Comparison of ENCODE assay signal across 22 mouse cellular contexts in the genomic region with DNA sequence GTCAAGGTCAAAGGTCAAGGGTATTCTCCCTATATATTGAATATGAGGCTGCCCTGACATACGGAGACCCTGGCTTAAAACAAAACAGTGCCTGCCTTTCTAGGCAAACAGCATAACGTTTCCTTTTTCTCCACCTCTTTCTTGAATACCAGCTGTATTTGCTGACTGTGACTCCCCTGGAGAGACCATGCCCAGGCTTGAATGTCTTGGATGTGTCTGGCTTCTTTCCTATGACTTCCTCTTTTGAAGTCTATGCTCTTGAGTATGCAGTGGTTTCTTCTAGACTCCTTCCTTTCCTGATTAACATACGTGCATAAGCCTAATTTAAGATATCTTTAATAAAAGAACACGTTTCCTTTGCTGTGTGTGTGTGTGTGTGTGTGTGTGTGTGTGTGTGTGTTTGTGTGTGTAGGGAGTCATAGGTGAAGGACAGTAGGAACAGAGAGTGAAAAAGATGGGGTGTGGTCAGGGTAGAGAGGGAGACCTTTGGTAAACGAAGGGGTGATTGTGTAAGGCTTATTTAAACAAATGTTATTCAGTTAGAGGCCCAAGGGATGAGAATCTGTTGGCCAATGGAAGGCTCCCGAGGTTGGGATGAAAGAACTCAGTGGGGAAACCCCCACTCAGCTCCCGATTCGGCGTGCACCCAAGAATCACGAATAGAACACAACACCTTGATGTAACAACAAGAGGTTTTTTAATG. TPM values are rescaled to one million over a fixed set of nuclear protein-coding genes. Genes with fewer than 3 reads are reported as not detected.
DNase-seq lines count a peak whose midpoint lies in the region; ATAC-seq and TF ChIP-seq lines count a peak whose summit lies in the region.
"Had no signal": no experiment of that assay in that cellular context is flagged by ENCODE, and none has a peak within 500 bp of the region (broad histone marks: within the 10 kb centered on the region; RNA-seq: fewer than 3 reads in every experiment).

No protein-coding gene starts in this region.

- peak; percentile 63 for ATAC-seq in liver, embryonic 15.5 days (ENCODE audit: insufficient read depth)
- no peak for ATAC-seq in megakaryocyte-erythroid progenitor cell, adult 5-6 weeks (replicated peaks; ENCODE audit: low FRiP score, low TSS enrichment, poor library complexity, severe bottlenecking)
- no peak for ATAC-seq in forebrain, embryonic 16.5 days
- ATAC-seq: forebrain, embryonic 13.5 days; inflammation-experienced regulatory T-cells, adult 6 months had no signal

- H3K4me3 ChIP-seq in ES-Bruce4 (ENCODE audit: low read depth, low read length) = no peak overlapping the region
- H3K4me3 ChIP-seq in bone marrow macrophage, adult 2 months (ENCODE audit: insufficient read depth, low read length) = no peak overlapping the region
- no peak overlapping the region for H3K4me3 ChIP-seq in liver, embryonic 15.5 days (replicated peaks)
- no peak overlapping the region for H3K4me3 ChIP-seq in forebrain, embryonic 16.5 days (replicated peaks; ENCODE audit: low read length)
- H3K4me3 ChIP-seq: forebrain, embryonic 13.5 days; heart, adult 2 months; hindbrain, embryonic 12.5 days; megakaryocyte, embryonic 14.5 days had no signal

- H3K27ac ChIP-seq in ES-Bruce4 (ENCODE audit: insufficient read depth, low read length) = peak overlapping the region; percentile 91
- peak overlapping the region; percentile 66 for H3K27ac ChIP-seq in bone marrow macrophage, adult 2 months (ENCODE audit: insufficient read depth, low read depth, low read length)
- peak overlapping the region; percentile 30 for H3K27ac ChIP-seq in liver, embryonic 15.5 days (replicated peaks)
- no peak overlapping the region for H3K27ac ChIP-seq in forebrain, embryonic 16.5 days (ENCODE audit: low read length)
- H3K27ac ChIP-seq: forebrain, embryonic 13.5 days; heart, adult 2 months; hindbrain, embryonic 12.5 days had no signal

- peaks cover 21% of the 10 kb centered on the region for H3K4me1 ChIP-seq in ES-Bruce4 (ENCODE audit: control insufficient read depth, insufficient read depth, low read length)
- H3K4me1 ChIP-seq in bone marrow macrophage, adult 2 months (ENCODE audit: control insufficient read depth, insufficient read depth, low read length) = peaks cover 40% of the 10 kb centered on the region
- peaks cover 56% of the 10 kb centered on the region for H3K4me1 ChIP-seq in liver, embryonic 15.5 days (replicated peaks)
- peaks cover 20% of the 10 kb centered on the region for H3K4me1 ChIP-seq in forebrain, embryonic 16.5 days (replicated peaks; ENCODE audit: control insufficient read depth, insufficient read depth, low read length)

- H3K9ac ChIP-seq in ES-Bruce4 (ENCODE audit: low read depth, poor library complexity, severe bottlenecking) = no peak overlapping the region
- H3K9ac ChIP-seq in liver, embryonic 15.5 days = no peak overlapping the region
- H3K9ac ChIP-seq in forebrain, embryonic 16.5 days (replicated peaks; ENCODE audit: low read depth, low read length) = no peak overlapping the region
- H3K9ac ChIP-seq: forebrain, embryonic 13.5 days; hindbrain, embryonic 12.5 days had no signal

- H3K27me3 ChIP-seq in ES-Bruce4 (ENCODE audit: control insufficient read depth, insufficient read depth, low read length, poor library complexity, severe bottlenecking) = no peaks in the 10 kb centered on the region
- no peaks in the 10 kb centered on the region for H3K27me3 ChIP-seq in liver, embryonic 15.5 days
- no peaks in the 10 kb centered on the region for H3K27me3 ChIP-seq in forebrain, embryonic 16.5 days (replicated peaks; ENCODE audit: control insufficient read depth, insufficient read depth, low read length)
- H3K27me3 ChIP-seq: forebrain, embryonic 13.5 days; hindbrain, embryonic 12.5 days; megakaryocyte, embryonic 14.5 days had no signal

- no peaks in the 10 kb centered on the region for H3K9me3 ChIP-seq in ES-Bruce4 (replicated peaks; ENCODE audit: control insufficient read depth, insufficient read depth, low read length, poor library complexity, severe bottlenecking)
- H3K9me3 ChIP-seq in liver, embryonic 15.5 days (replicated peaks) = no peaks in the 10 kb centered on the region
- no peaks in the 10 kb centered on the region for H3K9me3 ChIP-seq in forebrain, embryonic 16.5 days (ENCODE audit: control insufficient read depth, low read length)
- H3K9me3 ChIP-seq: forebrain, embryonic 13.5 days; hindbrain, embryonic 12.5 days; megakaryocyte, embryonic 14.5 days had no signal

- 45% methylated on average over 10 of the region's 10 CpGs for WGBS in liver, embryonic 15.5 days (ENCODE audit: insufficient replicate concordance)
- 79% methylated on average over 9 of the region's 10 CpGs for WGBS in forebrain, embryonic 16.5 days

- TF ChIP-seq CTCF in ES-Bruce4 (IDR thresholded peaks at IDR 0.05; ENCODE audit: low read depth, low read length) = no peak
- TF ChIP-seq CTCF in bone marrow macrophage, adult 2 months (IDR thresholded peaks at IDR 0.05; ENCODE audit: low read depth, low read length) = no peak

- no peak for TF ChIP-seq EP300 in ES-Bruce4 (IDR thresholded peaks at IDR 0.05; ENCODE audit: insufficient read depth, low read depth, low read length)

- no peak for TF ChIP-seq POLR2A in ES-Bruce4 (IDR thresholded peaks at IDR 0.05; ENCODE audit: insufficient read depth, low read length)
- no peak for TF ChIP-seq POLR2A in bone marrow macrophage, adult 2 months (IDR thresholded peaks at IDR 0.05; ENCODE audit: borderline replicate concordance, low read depth, low read length)

- no peaks in the 10 kb centered on the region for H3K36me3 ChIP-seq in ES-Bruce4 (ENCODE audit: control insufficient read depth, insufficient read depth, low read length, poor library complexity, severe bottlenecking)
- H3K36me3 ChIP-seq in liver, embryonic 15.5 days (replicated peaks) = peaks cover 30% of the 10 kb centered on the region
- no peaks in the 10 kb centered on the region for H3K36me3 ChIP-seq in forebrain, embryonic 16.5 days (ENCODE audit: control insufficient read depth, insufficient read depth)

- peak; percentile 61 for DNase-seq in 416B (ENCODE audit: low read depth)
- DNase-seq in adrenal gland, postnatal 36 days = no peak
- DNase-seq: cerebellum, postnatal 14 days; heart, adult 2 months; left cerebral cortex, postnatal 4 days; thymus, postnatal 14 days had no signal

- no peak overlapping the region for H3K4me2 ChIP-seq in liver, embryonic 15.5 days
- H3K4me2 ChIP-seq in forebrain, embryonic 16.5 days (ENCODE audit: low read length) = no peak overlapping the region
- H3K4me2 ChIP-seq: forebrain, embryonic 13.5 days; hindbrain, embryonic 12.5 days had no signal

RNA-seq across cellular contexts. Expression of gene Ccin, which starts 8.2 kb away (rescaled TPM):
- polyA plus RNA-seq in ES-Bruce4 (2011; ENCODE audit: insufficient read depth, insufficient read length, low read depth, missing spikeins) = not detected in 2 replicates
- not detected in 2 replicates for polyA plus RNA-seq in bone marrow macrophage, adult 2 months (2012; ENCODE audit: insufficient read depth, insufficient read length, missing spikeins)
- polyA plus RNA-seq in liver, embryonic 15.5 days (2015; fragmentation: Nextera tagmentation; extraction: Ambion mirVana) = not detected in 2 replicates
- total RNA-seq in megakaryocyte-erythroid progenitor cell, adult 5-6 weeks (2014; fragmentation: Nextera tagmentation) = not detected in 2 replicates
- not detected in 2 replicates for total RNA-seq in megakaryocyte-erythroid progenitor cell, adult 5-6 weeks (2017)
- not detected for total RNA-seq in adrenal gland, postnatal 36 days (2021)
- polyA plus RNA-seq in forebrain, embryonic 16.5 days (2015; fragmentation: Nextera tagmentation; extraction: Ambion mirVana) = not detected in 2 replicates
- total RNA-seq: gastrocnemius, adult 18-20 months; heart, adult 2 months; left cerebral cortex, adult 18-20 months had no signal
- polyA plus RNA-seq: forebrain, embryonic 13.5 days; heart, postnatal 0 days; hindbrain, embryonic 12.5 days; inflammation-experienced regulatory T-cells, adult 6 months; kidney, embryonic 14.5 days; large intestine, adult 2 months; lung, embryonic 16.5 days; midbrain, postnatal 0 days had no signal

RNA-seq across cellular contexts. Expression of gene Glipr2, which starts 17.9 kb away (rescaled TPM):
- 155 and 156 TPM in 2 replicates for polyA plus RNA-seq in ES-Bruce4 (2011; ENCODE audit: insufficient read depth, insufficient read length, low read depth, missing spikeins)
- polyA plus RNA-seq in bone marrow macrophage, adult 2 months (2012; ENCODE audit: insufficient read depth, insufficient read length, missing spikeins) = 1.8 and 2.1 TPM in 2 replicates
- 51.3 and 56.4 TPM in 2 replicates for polyA plus RNA-seq in liver, embryonic 15.5 days (2015; fragmentation: Nextera tagmentation; extraction: Ambion mirVana)
- 10.9 and 12.6 TPM in 2 replicates for total RNA-seq in megakaryocyte-erythroid progenitor cell, adult 5-6 weeks (2014; fragmentation: Nextera tagmentation)
- total RNA-seq in megakaryocyte-erythroid progenitor cell, adult 5-6 weeks (2017) = 12.2 and 13.9 TPM in 2 replicates
- total RNA-seq in adrenal gland, postnatal 36 days (2021) = 1 to 10 TPM; 3.7 to 5.3 TPM
- 27.2 and 28.8 TPM in 2 replicates for polyA plus RNA-seq in forebrain, embryonic 16.5 days (2015; fragmentation: Nextera tagmentation; extraction: Ambion mirVana)

RNA-seq across cellular contexts. Expression of gene Clta, which starts 29.2 kb away (rescaled TPM):
- polyA plus RNA-seq in ES-Bruce4 (2011; ENCODE audit: insufficient read depth, insufficient read length, low read depth, missing spikeins) = 265 and 277 TPM in 2 replicates
- 840 and 888 TPM in 2 replicates for polyA plus RNA-seq in bone marrow macrophage, adult 2 months (2012; ENCODE audit: insufficient read depth, insufficient read length, missing spikeins)
- 117 and 119 TPM in 2 replicates for polyA plus RNA-seq in liver, embryonic 15.5 days (2015; fragmentation: Nextera tagmentation; extraction: Ambion mirVana)
- total RNA-seq in megakaryocyte-erythroid progenitor cell, adult 5-6 weeks (2014; fragmentation: Nextera tagmentation) = 198 and 217 TPM in 2 replicates
- 368 and 393 TPM in 2 replicates for total RNA-seq in megakaryocyte-erythroid progenitor cell, adult 5-6 weeks (2017)
- total RNA-seq in adrenal gland, postnatal 36 days (2021) = 100 to 1,000 TPM; 183 to 188 TPM
- 296 and 297 TPM in 2 replicates for polyA plus RNA-seq in forebrain, embryonic 16.5 days (2015; fragmentation: Nextera tagmentation; extraction: Ambion mirVana)
